Mouse (Mus musculus) ES-Bruce4 (cell line): ENCODE data around the gene Eef1g. TPM values are rescaled to one million over a fixed set of nuclear protein-coding genes. Genes with fewer than 3 reads are reported as not detected.

Experiments used
- H3K27ac ChIP-seq: 2 replicates; pipeline ENCODE4 v1.5.1; 2012; ENCODE audit warnings: low read length, inconsistent platforms; ENCODE audit not compliant: insufficient read depth
- H3K27me3 ChIP-seq: 2 replicates; pipeline ENCODE4 v1.6.1; 2012; ENCODE audit warnings: mild to moderate bottlenecking, low read length, inconsistent platforms; ENCODE audit not compliant: control insufficient read depth, poor library complexity, insufficient read depth, severe bottlenecking
- H3K36me3 ChIP-seq: 2 replicates; pipeline ENCODE4 v1.6.1; 2012; ENCODE audit warnings: inconsistent platforms, mild to moderate bottlenecking, low read length, moderate library complexity; ENCODE audit not compliant: control insufficient read depth, poor library complexity, insufficient read depth, severe bottlenecking
- H3K4me1 ChIP-seq: one replicate; pipeline ENCODE4 v1.8.1; 2011; ENCODE audit warnings: low read length; ENCODE audit not compliant: control insufficient read depth, insufficient read depth
- H3K4me3 ChIP-seq: 2 replicates; pipeline ENCODE4 v1.5.1; 2011; ENCODE audit warnings: low read depth, mild to moderate bottlenecking, low read length
- H3K9ac ChIP-seq: 2 replicates; pipeline ENCODE4 v1.6.1; 2012; ENCODE audit warnings: low read depth, mild to moderate bottlenecking, inconsistent platforms; ENCODE audit not compliant: poor library complexity, severe bottlenecking
- H3K9me3 ChIP-seq: replicated peaks from 2 replicates; pipeline ENCODE4 v1.6.1; 2012; ENCODE audit warnings: mild to moderate bottlenecking, low read length, inconsistent platforms; ENCODE audit not compliant: control insufficient read depth, poor library complexity, insufficient read depth, severe bottlenecking
- CTCF ChIP-seq: IDR thresholded peaks from one replicate; pipeline ENCODE4 v1.8.1; 2011; ENCODE audit warnings: low read depth, low read length
- EP300 ChIP-seq: IDR thresholded peaks from 2 replicates; pipeline ENCODE4 v1.6.1; 2011; ENCODE audit warnings: low read depth, low read length; ENCODE audit not compliant: insufficient read depth
- POLR2A ChIP-seq: IDR thresholded peaks from one replicate; pipeline ENCODE4 v1.8.1; 2011; ENCODE audit warnings: low read length; ENCODE audit not compliant: insufficient read depth
- polyA plus RNA-seq: library from polyadenylated mRNA; stranded (reverse); fragments of >200 nt; gene quantifications from 2 replicates; pipeline ENCODE4 v1.2.4, GENCODE M21; 2011; ENCODE audit warnings: low read depth; ENCODE audit not compliant: missing spikeins, insufficient read depth, insufficient read length

The Eef1g gene
- polyA plus RNA-seq, 1 experiment = 1,175 TPM

- no peaks in the 10 kb centered on the region for H3K9me3 ChIP-seq
- H3K4me3 ChIP-seq = peak overlapping the region; percentile 68
- H3K4me1 ChIP-seq = peaks cover 2% of the 10 kb centered on the region
- H3K9ac ChIP-seq = peak overlapping the region; percentile 84
- peaks cover 30% of the 10 kb centered on the region for H3K36me3 ChIP-seq
- H3K27ac ChIP-seq = peak overlapping the region; percentile 60; the same call in 1 of the 2 replicates
- no peaks in the 10 kb centered on the region for H3K27me3 ChIP-seq
- TF ChIP-seq EP300 (no peak), POLR2A (no peak), CTCF (no peak)
These were observed 23.8 kb upstream of the Eef1g start for GRCm38 (mm10) chr19:8943047-8943446.

DNA sequence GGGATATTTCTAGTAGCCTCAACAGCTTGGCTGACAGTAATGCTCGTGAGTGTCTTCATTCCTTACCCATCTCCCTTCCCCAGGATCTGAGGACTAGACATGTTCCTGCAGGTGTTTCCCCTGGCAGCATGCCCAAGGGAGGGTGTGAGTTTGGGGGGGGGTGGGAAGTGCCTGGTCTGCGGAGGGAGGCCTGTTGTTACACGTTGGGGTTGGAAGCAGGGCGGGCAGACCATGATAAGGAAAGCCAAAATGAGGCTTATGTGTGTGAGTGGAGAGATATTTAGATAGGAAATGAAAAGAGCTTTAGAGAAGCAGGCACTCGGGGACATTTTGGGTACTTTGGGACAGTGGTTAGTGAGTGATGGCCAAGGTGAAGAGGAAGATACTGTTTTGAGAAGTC lies 22.8 kb upstream of the Eef1g start:
- H3K9me3 ChIP-seq = no peaks in the 10 kb centered on the region
- 0 out of 2 replicates have a peak overlapping the region, but pooled peaks have one; percentile 19 for H3K9ac ChIP-seq
- no peak overlapping the region for H3K27ac ChIP-seq
- no peak overlapping the region for H3K4me3 ChIP-seq
- TF ChIP-seq POLR2A = no peak
- peaks cover 40% of the 10 kb centered on the region for H3K36me3 ChIP-seq
- H3K4me1 ChIP-seq = peaks cover 2% of the 10 kb centered on the region
- H3K27me3 ChIP-seq = no peaks in the 10 kb centered on the region

DNA sequence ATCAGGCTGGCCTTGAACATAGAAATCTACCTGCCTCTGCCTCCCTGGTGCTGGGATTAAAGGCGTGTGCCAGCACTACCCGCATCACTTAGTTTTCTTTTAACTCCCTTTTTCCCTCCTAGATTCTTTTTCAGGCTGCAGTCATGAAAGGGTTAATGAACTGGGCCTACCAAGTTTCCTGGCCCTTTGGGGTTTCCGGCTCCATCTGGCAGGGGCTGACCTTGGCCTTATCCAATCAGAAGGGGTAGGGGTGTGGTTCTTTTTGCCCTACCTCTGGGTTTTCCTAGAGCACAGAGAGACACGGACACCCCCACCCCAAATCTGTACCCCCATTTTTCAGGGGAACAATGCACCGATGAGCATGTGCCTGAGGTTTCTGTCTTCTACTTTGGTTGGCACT lies 22.1 kb upstream of the Eef1g start:
- no peak overlapping the region for H3K9ac ChIP-seq
- H3K27me3 ChIP-seq = no peaks in the 10 kb centered on the region
- no peak overlapping the region for H3K4me3 ChIP-seq
- TF ChIP-seq POLR2A (no peak), CTCF (no peak), EP300 (no peak)
- peaks cover 44% of the 10 kb centered on the region for H3K36me3 ChIP-seq
- H3K9me3 ChIP-seq = no peaks in the 10 kb centered on the region
- peaks cover 2% of the 10 kb centered on the region for H3K4me1 ChIP-seq
- no peak overlapping the region for H3K27ac ChIP-seq

DNA sequence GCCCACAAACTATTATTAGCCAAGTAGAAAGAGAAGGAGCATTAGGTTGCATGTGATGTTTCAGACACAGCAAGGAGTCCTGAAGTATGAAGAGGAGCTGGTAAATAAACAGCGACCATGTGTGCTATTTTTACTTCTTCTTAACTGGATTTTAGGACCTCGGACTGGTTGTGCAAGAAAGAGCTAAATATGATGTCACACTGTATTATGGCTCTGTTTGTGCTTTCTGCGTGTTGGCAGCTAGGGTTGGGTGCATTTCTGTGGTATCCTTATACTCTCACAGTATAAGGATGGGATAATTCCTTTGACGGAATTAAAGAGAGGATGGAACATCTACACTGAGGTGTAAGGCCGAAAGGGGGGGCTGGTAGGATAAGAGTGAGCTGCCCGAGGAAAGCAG lies 21.6 kb upstream of the Eef1g start:
- H3K27ac ChIP-seq = no peak overlapping the region
- no peaks in the 10 kb centered on the region for H3K9me3 ChIP-seq
- H3K36me3 ChIP-seq = peaks cover 47% of the 10 kb centered on the region
- H3K4me1 ChIP-seq = peaks cover 2% of the 10 kb centered on the region
- H3K4me3 ChIP-seq = no peak overlapping the region
- no peak overlapping the region for H3K9ac ChIP-seq
- no peaks in the 10 kb centered on the region for H3K27me3 ChIP-seq
- TF ChIP-seq EP300 = no peak
- TF ChIP-seq POLR2A = no peak
- TF ChIP-seq CTCF = no peak

GRCm38 (mm10) chr19:8946929-8947328 lies 19.9 kb upstream of the Eef1g start:
- Histone ChIP-seq H3K27ac (no peak overlapping the region), H3K9me3 (no peaks in the 10 kb centered on the region), H3K36me3 (peaks cover 57% of the 10 kb centered on the region), H3K9ac (no peak overlapping the region), H3K4me1 (no peaks in the 10 kb centered on the region), H3K27me3 (no peaks in the 10 kb centered on the region), H3K4me3 (no peak overlapping the region)
- TF ChIP-seq POLR2A = no peak
- no peak for TF ChIP-seq CTCF
- TF ChIP-seq EP300 = no peak

- no peaks in the 10 kb centered on the region for H3K4me1 ChIP-seq
- no peaks in the 10 kb centered on the region for H3K9me3 ChIP-seq
- no peak overlapping the region for H3K27ac ChIP-seq
- H3K9ac ChIP-seq = no peak overlapping the region
- no peak overlapping the region for H3K4me3 ChIP-seq
- no peaks in the 10 kb centered on the region for H3K27me3 ChIP-seq
- H3K36me3 ChIP-seq = peaks cover 55% of the 10 kb centered on the region
- TF ChIP-seq CTCF (no peak), EP300 (no peak), POLR2A (no peak)
These were observed 16.7 kb upstream of the Eef1g start for GRCm38 (mm10) chr19:8950190-8950589.
